Mouse (Mus musculus) Muller cell, postnatal 12 days (primary cell): ENCODE results near the gene Gm47841.

ENCODE experiments used
- DNase-seq: peaks from one replicate; pipeline ENCODE4 v3.0.0-alpha.2; 2015; ENCODE audit errors: inconsistent ontology term

Gene Gm47841

GRCm38 (mm10) chr15:101047194-101047555 lies at the start of gene Gm47841:
Gm47841 (minus strand) TSS chr15:101047397.
- DNase-seq, result no peak

- DNase-seq, result no peak
These were observed 48.2 kb upstream of the Gm47841 start for GRCm38 (mm10) chr15:101095392-101095791.

GRCm38 (mm10) chr15:101094979-101095378 lies 47.8 kb upstream of the Gm47841 start:
- DNase-seq, result no peak

GRCm38 (mm10) chr15:101093988-101094387 lies 46.8 kb upstream of the Gm47841 start:
- no peak for DNase-seq

- peak; percentile 82 for DNase-seq
These were observed 45.8 kb upstream of the Gm47841 start for GRCm38 (mm10) chr15:101092829-101093648.

GRCm38 (mm10) chr15:101092121-101092828 lies 45.1 kb upstream of the Gm47841 start:
- DNase-seq, result no peak

- DNase-seq, result no peak
These were observed 44.4 kb upstream of the Gm47841 start for GRCm38 (mm10) chr15:101091551-101091950.

GRCm38 (mm10) chr15:101088291-101088690 lies 41.1 kb upstream of the Gm47841 start:
- no peak for DNase-seq

- peak; percentile 93 for DNase-seq
These were observed 39.8 kb upstream of the Gm47841 start for GRCm38 (mm10) chr15:101086956-101087355.

GRCm38 (mm10) chr15:101086451-101086850 lies 39.3 kb upstream of the Gm47841 start:
- DNase-seq, result no peak

GRCm38 (mm10) chr15:101084499-101084898 lies 37.3 kb upstream of the Gm47841 start:
- no peak for DNase-seq

GRCm38 (mm10) chr15:101082236-101082635 lies 35.0 kb upstream of the Gm47841 start:
- no peak for DNase-seq

GRCm38 (mm10) chr15:101081035-101081548 lies 33.9 kb upstream of the Gm47841 start:
- no peak for DNase-seq

- DNase-seq, result no peak
These were observed 32.9 kb upstream of the Gm47841 start for GRCm38 (mm10) chr15:101080031-101080520.

GRCm38 (mm10) chr15:101078731-101079156 lies 31.5 kb upstream of the Gm47841 start:
- DNase-seq, result peak; percentile 91

GRCm38 (mm10) chr15:101077813-101078730 lies 30.9 kb upstream of the Gm47841 start, which contains the start of gene Fignl2:
Fignl2 (minus strand) TSS chr15:101078567.
- peak; percentile 83 for DNase-seq

GRCm38 (mm10) chr15:101077001-101077812 lies 30.0 kb upstream of the Gm47841 start:
- DNase-seq, result no peak

- DNase-seq, result peak; percentile 70
These were observed 29.1 kb upstream of the Gm47841 start for GRCm38 (mm10) chr15:101076071-101077000.

GRCm38 (mm10) chr15:101075656-101076055 lies 28.5 kb upstream of the Gm47841 start:
- DNase-seq, result no peak
